Mouse (Mus musculus): ENCODE data around the gene Adam25.
"Not testable (repeated sequence)": the region's sequence is repeated elsewhere in the genome, so short reads cannot be mapped to it uniquely, and the experiment has no call there.

Adam25 gene

DNA sequence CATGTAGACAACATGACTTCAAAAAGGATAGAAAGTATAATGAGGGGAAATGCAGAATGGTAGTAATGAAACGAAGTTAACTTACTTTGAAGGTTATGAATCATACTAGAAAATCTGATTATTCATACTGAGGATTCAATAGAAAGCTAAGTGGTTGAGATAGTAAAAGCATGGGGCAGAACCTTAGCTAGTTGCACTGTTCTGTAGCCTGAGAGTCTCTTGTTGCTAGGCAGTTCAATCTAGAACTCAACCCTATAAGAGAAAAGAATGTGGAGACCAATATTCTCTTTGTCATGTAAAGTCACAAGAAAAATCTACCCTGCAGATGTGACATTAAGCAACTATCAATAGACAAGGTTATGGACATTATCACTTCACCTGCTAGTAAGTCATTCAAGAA lies at the start of gene Adam25:
TSS of gene Adam25 (plus strand) at position 301 of the 400 bp plus-strand sequence.
- not testable (repeated sequence) for DNase-seq (ENCODE audit: low spot score in 2 of 2)

GRCm38 (mm10) chr8:40715406-40715805 lies 36.6 kb upstream of the Adam25 start:
- not testable (repeated sequence) for DNase-seq (ENCODE audit: low spot score in 2 of 2)

DNA sequence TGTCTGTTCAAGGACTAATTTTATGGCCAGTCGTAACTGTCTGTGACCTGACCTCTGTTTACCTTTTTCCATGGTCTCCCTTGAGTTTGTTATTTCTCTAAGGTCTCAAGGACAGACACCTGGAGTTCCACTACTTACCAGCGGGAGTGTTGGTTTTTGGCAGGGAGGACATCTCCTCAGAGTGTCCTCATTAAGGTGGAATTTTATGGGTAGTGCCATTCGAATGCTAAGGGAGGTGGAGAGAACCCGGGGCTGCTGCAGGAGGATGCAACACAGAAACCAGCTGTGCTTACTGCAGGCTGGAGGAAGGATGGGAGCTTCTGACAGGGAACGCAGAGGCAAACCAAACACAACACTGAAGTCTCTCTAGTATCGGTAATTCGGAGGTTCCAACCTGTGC lies 36.0 kb upstream of the Adam25 start:
- no peak for DNase-seq (ENCODE audit: low spot score in 2 of 2)

GRCm38 (mm10) chr8:40783320-40783719 lies 31.3 kb downstream of the Adam25 start:
- no peak for DNase-seq (ENCODE audit: low spot score in 2 of 2)

GRCm38 (mm10) chr8:40792973-40793372 lies 41.0 kb downstream of the Adam25 start, which contains the start of gene Adam20:
Gene Adam20 (plus strand): TSS chr8:40793273.
- not testable (repeated sequence) for DNase-seq (ENCODE audit: low spot score in 2 of 2)

DNA sequence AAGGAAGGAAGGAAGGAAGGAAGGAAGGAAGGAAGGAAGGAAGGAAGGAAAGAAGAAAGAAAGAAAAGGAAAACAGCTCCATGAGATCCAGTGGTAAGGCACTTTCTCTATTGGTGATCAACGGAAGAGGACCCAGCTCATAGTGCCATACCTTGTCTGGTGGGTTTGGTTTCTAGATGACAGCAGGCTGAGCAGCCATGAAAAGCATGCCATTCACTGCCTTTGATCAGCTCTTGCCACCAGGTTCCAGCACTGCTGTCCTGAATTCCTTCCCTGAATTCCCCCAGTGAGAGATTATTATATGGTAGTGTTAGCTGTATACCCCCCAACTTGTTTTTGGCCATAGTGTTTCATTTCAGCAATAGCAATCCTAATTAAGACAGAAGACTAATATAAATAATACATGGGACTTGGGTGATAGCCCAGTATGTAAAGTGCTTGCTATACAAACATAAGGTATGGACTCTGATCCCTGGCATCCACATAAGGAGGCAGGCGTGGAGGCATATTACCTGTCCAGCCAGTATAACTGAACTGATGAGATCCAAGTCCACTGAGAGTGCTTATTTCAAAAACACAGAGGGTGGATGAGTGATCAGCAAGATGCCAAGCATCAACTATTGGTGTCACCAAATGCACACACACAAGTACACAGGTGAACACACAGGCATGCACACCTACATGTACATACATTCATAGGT lies 51.5 kb downstream of the Adam25 start:
- no peak for DNase-seq (ENCODE audit: low spot score in 2 of 2)
